Mouse (Mus musculus): Measurements from ENCODE around the gene Bmt2. TPM values are rescaled to one million over a fixed set of nuclear protein-coding genes. Genes with fewer than 3 reads are reported as not detected.

Bmt2 gene
- 10 to 100 TPM; 20.9 to 23.5 (median 22.8) TPM for total RNA-seq (2022)

- peak; percentile 96 to 98 for DNase-seq (ENCODE audit: low spot score in 2 of 2)
These were observed at the start of gene Bmt2 for GRCm38 (mm10) chr6:13677818-13678282. Gene Bmt2, minus strand, starts transcription at chr6:13677966.

- DNase-seq (ENCODE audit: low spot score in 2 of 2), result no peak
These were observed 44.4 kb upstream of the Bmt2 start for GRCm38 (mm10) chr6:13722166-13722565.

- no peak for DNase-seq (ENCODE audit: low spot score in 2 of 2)
These were observed 37.1 kb upstream of the Bmt2 start for GRCm38 (mm10) chr6:13714867-13715266.

GRCm38 (mm10) chr6:13696882-13697281, 19.1 kb upstream of the Bmt2 start:
- DNase-seq (ENCODE audit: low spot score in 2 of 2), result no peak

- no peak for DNase-seq (ENCODE audit: low spot score in 2 of 2)
These were observed 17.5 kb upstream of the Bmt2 start for GRCm38 (mm10) chr6:13695103-13695845.

- no peak for DNase-seq (ENCODE audit: low spot score in 2 of 2)
These were observed 14.0 kb upstream of the Bmt2 start for GRCm38 (mm10) chr6:13691657-13692294.

GRCm38 (mm10) chr6:13690398-13690797, 12.6 kb upstream of the Bmt2 start:
- no peak for DNase-seq (ENCODE audit: low spot score in 2 of 2)

- no peak for DNase-seq (ENCODE audit: low spot score in 2 of 2)
These were observed 6.3 kb upstream of the Bmt2 start for GRCm38 (mm10) chr6:13683929-13684595.

- DNase-seq (ENCODE audit: low spot score in 2 of 2), result no peak
These were observed 583 bp upstream of the Bmt2 start for GRCm38 (mm10) chr6:13678349-13678748.

- DNase-seq (ENCODE audit: low spot score in 2 of 2), result peak; percentile 25 to 30
These were observed 515 bp downstream of the Bmt2 start for GRCm38 (mm10) chr6:13677141-13677761.

- DNase-seq (ENCODE audit: low spot score in 2 of 2), result no peak
These were observed 1.6 kb downstream of the Bmt2 start for GRCm38 (mm10) chr6:13676196-13676595.

- DNase-seq (ENCODE audit: low spot score in 2 of 2), result no peak
These were observed 3.0 kb downstream of the Bmt2 start for GRCm38 (mm10) chr6:13674600-13675305.

- DNase-seq (ENCODE audit: low spot score in 2 of 2), result no peak
These were observed 12.1 kb downstream of the Bmt2 start for GRCm38 (mm10) chr6:13665646-13666045.

GRCm38 (mm10) chr6:13658016-13658415, 19.8 kb downstream of the Bmt2 start:
- DNase-seq (ENCODE audit: low spot score in 2 of 2), result no peak

GRCm38 (mm10) chr6:13654081-13654480, 23.7 kb downstream of the Bmt2 start:
- no peak for DNase-seq (ENCODE audit: low spot score in 2 of 2)

GRCm38 (mm10) chr6:13652284-13652683, 25.5 kb downstream of the Bmt2 start:
- DNase-seq (ENCODE audit: low spot score in 2 of 2), result no peak

GRCm38 (mm10) chr6:13650854-13651253, 26.9 kb downstream of the Bmt2 start:
- DNase-seq (ENCODE audit: low spot score in 2 of 2), result no peak

- DNase-seq (ENCODE audit: low spot score in 2 of 2), result no peak
These were observed 29.5 kb downstream of the Bmt2 start for GRCm38 (mm10) chr6:13648305-13648704.

GRCm38 (mm10) chr6:13636582-13636989, 41.2 kb downstream of the Bmt2 start:
- no peak for DNase-seq (ENCODE audit: low spot score in 2 of 2)

- DNase-seq (ENCODE audit: low spot score in 2 of 2), result no peak
These were observed 45.2 kb downstream of the Bmt2 start for GRCm38 (mm10) chr6:13632571-13632970.

- DNase-seq (ENCODE audit: low spot score in 2 of 2), result no peak
These were observed 47.2 kb downstream of the Bmt2 start for GRCm38 (mm10) chr6:13630607-13631006.
